Mouse (Mus musculus) frontal cortex, postnatal 14 days (tissue): ENCODE data around the gene Elp4.

Source experiments
- DNase-seq, 2 experiments: peaks; one replicate each; pipeline ENCODE4 v3.0.0; 2022; ENCODE audit warnings: low spot score in 2 of 2

Gene Elp4

GRCm38 (mm10) chr2:105682011-105682501, 222.3 kb downstream of the Elp4 start:
- DNase-seq: no peak

- no peak for DNase-seq
These were observed 223.2 kb downstream of the Elp4 start for GRCm38 (mm10) chr2:105680999-105681710.

GRCm38 (mm10) chr2:105680146-105680998, 224.0 kb downstream of the Elp4 start:
- DNase-seq: no peak

DNA sequence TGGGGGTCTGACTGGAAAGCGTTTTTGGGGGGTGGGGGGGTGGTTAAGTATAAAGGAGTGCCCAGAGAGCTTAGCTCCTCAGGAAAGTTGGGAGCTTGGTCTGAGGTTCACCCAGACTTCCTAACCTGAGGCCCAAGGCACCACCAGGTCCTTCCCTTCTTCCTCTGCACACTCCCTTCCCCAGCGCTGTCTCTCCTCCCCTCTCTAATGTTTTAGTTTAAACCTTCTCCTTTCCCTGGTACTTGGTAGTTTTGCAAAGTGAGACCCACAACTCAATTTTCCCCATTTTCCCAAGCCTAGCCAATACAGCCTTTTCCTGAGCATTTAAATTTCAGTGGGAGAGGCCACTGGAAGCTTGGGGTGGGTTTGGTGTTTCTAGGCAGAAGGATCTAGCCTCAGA, 225.0 kb downstream of the Elp4 start:
- DNase-seq: no peak

DNA sequence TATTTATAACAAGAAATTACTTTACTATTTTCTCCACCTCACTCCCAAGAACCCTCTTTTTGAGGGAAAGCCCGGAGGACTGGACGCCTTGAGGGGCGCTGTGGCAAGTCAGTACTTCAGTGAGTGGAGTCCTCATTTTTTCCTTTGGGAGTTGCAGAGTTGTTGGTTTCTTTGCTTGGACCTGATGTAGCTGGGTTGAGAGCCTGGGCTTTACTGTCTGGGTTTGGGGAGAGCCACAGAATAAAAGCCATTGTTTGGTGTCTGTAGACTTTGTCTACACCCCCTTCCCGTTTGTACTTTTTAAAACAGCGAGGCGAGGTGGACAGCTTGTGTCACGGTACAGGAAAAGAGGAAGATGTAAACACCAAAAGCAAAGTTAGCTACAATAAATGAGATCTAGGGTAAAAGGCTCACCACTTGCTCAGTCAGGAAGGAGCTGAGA, 225.5 kb downstream of the Elp4 start:
- DNase-seq: no peak

DNA sequence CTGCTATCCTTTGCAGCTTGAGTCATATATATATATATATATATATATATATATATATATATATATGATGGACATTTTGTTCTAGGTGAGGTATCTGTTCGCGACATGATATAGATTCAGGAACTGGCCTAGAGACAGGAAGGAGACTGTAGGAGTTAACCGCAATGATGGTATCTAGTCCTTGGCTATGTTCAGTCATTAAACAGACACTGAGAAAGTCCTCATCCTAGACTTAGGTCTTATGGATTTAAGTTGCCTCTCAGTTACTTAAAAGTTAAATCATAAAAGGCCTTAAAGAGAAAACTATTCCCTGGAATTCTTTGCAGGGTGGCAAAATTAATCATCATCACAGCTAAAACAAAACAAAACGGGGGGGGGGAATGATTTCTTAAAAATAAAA, 226.1 kb downstream of the Elp4 start:
- DNase-seq: no peak

GRCm38 (mm10) chr2:105677434-105678105, 226.8 kb downstream of the Elp4 start:
- DNase-seq: no peak

DNA sequence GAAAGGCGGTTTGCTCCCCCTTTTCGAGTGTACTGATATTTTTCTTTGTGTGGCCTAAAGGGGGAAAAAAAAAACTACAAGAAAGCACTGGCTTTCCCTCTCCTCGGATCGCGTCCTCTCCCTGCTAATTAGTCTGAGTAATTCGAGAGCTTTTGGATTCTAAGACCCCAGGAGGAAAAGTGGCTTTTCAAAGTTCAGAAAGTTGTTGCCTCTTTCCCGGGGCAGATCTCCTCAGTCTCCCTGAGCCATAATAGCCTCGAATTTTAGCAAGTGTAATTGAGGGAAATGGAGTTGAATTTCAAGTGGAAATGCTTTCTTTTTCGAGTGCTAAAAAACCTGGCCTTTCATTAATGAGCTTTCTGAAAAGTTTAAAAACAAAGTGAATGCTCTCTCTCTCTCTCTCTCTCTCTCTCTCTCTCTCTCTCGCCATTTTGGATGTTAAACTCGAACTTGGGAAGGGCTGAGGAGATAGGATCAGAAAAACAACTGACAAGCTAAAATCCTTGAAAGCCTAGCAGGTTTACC, 227.4 kb downstream of the Elp4 start:
- no peak for DNase-seq

DNA sequence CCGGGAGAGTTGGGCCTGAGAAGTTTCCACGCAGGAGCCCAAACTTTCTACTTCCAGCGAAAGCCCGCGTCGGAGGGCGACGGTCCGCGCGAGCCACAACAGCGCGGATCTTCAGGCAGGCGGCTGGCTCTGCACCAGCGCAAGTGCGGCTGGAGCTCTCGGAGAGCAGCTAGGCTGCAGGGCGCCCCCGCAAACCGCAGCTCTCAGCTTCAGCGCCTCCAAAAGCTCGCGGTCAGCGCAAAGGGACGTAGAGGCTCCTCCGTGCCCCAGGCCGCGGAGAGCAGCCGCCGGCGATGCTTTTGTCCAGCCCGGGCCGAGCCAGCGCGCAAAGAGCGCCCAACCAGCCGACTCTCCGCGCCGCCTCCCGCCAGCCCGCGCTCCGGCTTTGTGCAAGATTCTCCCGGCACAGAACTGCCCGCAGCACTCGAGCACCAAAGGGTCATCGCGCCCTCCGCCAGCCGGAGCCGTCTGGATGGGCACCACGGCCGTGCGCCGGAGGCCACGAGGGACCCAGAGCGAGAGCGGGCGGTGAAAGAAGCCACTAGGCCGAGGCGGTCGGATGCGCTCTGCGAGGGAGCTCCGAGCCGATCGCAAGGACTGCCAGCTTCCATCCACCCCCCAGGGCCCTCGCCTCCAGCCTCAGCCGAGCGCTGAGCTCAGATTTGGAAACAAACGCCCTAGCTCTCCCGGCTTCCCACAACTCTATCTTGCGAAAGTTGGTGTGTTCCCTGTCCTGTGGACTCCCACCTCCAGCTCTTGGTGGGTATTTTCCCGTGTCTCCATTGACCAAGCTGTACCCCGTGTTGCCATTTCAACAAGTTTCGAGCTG, 228.1 kb downstream of the Elp4 start:
- no peak for DNase-seq

DNA sequence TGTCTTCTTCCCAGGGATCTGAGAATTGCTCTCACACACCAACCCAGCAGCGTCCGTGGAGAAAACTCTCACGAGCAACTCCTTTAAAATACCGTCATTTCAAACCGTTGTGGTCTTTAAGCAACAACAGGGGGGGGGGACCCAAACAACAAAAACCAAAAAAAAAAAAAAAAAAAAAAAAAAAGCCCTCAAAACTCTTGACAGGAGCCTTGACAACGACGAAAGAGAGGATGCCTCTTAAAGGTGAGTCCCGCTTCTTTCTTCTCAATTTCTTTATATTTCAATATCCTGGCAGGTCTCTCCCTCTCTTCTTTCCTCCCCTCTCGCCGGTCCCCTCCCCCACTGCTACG, 228.7 kb downstream of the Elp4 start:
- no peak for DNase-seq

DNA sequence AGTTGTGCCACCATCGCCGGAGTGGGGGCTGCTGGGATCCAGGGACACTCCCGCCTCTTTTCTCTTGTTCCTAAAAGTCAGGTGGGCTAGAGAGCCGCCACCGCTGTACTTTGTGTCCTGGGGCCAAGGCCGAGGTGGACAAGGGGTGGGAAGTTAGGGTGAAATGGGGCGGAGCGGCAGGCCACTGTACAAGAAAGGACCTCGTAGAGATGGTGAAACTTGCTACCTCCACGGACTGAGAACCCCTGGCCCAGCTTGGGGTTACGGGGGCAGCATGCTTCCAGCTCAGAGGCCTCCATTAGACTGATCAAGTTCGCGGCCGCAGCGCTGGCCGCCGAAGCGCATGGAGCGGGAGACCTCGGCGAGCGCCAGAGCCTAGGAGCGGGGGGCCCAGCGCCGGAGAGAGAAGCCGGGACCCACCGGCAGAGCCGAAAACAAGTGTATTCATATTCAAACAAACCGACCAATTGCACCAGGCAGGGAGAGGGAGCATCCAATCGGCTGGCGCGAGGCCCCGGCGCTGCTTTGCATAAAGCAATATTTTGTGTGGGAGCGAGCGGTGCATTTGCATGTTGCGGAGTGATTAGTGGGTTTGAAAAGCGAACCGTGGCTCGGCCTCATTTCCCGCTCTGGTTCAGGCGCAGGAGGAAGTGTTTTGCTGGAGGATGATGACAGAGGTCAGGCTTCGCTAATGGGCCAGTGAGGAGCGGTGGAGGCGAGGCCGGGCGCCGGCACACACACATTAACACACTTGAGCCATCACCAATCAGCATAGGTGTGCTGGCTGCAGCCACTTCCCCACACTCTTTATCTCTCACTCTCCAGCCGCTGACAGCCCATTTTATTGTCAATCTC, 229.3 kb downstream of the Elp4 start:
- DNase-seq: peak; percentile 75 to 84

DNA sequence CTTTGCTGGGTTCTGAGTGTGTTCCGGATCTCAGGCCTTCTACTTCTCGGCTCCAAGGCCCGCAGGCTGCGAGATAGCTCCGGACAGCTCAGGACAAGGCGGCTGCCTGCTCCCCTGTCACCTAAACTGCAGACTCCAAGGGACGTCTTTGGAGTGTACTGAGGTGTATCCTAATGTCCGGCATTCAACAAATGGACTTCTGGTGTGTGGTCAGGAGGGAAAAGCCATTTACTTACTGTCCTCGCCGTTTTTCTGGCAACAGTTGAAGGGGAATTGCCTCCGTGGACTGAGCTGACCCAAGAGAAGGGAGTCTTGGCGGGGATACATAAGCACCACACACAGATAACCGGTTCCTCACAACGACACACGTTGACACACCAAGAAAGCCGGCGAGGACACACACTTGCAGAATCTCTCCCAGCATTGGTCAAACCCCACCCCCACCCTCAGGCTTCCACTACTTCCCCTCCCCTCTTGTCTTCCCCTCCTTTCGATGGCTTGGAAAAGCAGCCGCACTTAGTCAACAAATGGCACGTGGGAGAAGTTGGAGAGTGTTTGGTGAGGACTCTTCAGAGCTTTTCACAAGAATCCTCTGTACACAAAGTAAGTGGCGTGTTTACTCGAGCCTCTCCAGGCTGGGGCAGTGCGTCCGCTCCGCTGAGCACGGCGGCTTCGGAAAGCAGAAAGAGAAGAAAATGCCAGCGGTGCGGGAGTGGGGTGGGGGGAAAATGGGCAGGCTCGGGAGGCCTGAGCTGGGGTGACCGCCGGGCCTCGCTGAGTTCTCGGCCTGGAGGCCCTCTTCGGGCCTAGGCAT, 230.1 kb downstream of the Elp4 start:
- no peak for DNase-seq

GRCm38 (mm10) chr2:105673631-105674060, 230.7 kb downstream of the Elp4 start:
- no peak for DNase-seq

DNA sequence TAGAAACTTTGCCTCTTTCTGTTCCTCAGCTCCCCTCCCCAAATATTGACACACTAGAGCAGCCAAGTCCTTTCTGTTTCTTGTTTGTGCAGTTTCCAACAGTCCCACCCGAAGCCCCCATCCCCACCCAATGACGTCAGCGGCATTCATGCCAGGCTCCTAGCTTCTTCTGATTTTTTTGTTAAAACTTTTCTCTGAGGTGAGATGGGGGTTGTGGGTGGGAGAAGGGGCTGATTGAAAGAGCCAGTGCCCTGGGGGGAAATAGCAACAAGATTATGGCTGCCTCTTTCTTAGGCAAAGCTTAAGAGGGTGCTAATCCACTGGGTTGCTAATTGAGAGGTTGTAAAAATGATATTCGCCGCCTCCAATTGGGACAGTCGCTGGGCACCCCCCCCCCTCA, 231.3 kb downstream of the Elp4 start:
- DNase-seq: no peak

- DNase-seq: no peak
These were observed 231.8 kb downstream of the Elp4 start for GRCm38 (mm10) chr2:105672596-105672960.

- no peak for DNase-seq
These were observed 232.4 kb downstream of the Elp4 start for GRCm38 (mm10) chr2:105671798-105672595.

DNA sequence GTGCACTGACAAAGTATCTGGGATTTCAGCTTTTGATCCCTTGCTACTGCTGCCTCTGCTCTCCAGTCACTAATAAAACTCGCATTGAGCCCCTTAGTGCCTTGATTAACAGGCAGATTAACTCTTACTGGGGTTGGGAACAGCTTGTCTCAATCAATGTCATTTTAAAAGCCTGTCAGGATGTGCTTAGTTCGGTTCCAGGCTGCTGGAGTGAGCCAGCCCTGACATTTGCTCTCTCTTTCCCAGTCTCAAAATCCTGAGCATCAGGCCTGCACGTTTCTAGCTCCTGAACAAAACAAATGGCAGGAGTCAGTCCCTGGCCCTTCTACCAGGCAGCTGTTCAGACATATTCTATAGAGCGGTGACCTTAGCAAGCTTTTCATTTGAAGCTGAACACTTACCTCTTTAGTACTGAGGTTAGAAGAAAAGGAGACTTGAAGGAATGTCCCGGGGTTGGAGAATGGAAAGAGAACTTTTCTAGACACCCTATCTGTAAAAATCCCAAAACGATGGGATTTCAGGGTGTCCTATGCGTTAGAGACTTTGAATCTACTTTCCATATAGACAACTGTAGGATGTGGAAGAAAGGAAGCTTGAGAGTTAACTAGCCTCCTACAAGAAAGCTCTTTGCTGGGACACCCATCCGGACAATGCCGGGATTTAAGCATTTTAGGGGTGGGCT, 233.1 kb downstream of the Elp4 start:
- no peak for DNase-seq

GRCm38 (mm10) chr2:105670731-105671095, 233.7 kb downstream of the Elp4 start:
- DNase-seq: no peak
